Mouse (Mus musculus) frontal cortex, postnatal 10 days (tissue): ENCODE data around the gene Pgr15l.

Experiments
- DNase-seq, 2 experiments: peaks; one replicate each; pipeline ENCODE4 v3.0.0; 2022; ENCODE audit warnings: low spot score in 2 of 2, mixed read lengths in 1 of 2

Gene Pgr15l

GRCm38 (mm10) chrX:97072369-97072768 lies at the start of gene Pgr15l:
Gene Pgr15l (plus strand): TSS chrX:97072596.
- DNase-seq = no peak

DNA sequence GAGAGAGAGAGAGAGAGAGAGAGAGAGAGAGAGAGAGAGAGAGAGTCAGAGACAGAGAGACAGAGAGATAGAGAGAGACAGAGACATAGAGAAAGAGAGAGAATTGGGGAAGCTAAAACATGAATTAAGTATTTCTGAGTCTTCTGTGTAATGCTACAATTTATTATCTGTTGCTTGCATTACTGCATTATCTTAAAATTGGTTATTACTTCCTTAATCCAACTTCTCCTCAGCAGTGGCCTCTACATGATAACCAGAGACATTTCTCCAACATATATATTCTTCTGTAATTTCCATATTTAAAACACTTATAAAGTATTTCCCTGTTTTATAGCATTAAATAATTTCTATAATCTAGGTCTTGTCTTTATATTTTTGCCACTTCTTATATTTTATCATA lies 44.9 kb upstream of the Pgr15l start:
- DNase-seq = no peak

GRCm38 (mm10) chrX:97069816-97070215 lies 2.6 kb upstream of the Pgr15l start:
- DNase-seq = peak in 1 of 2 experiments; percentile 7
